Mouse (Mus musculus) E14TG2a.4 (cell line): ENCODE data around the gene Adam22.

Experiments
- CTCF ChIP-seq: conservative IDR thresholded peaks from 2 replicates; pipeline ENCODE4 v1.5.1; 2014; ENCODE audit warnings: low read length
- POU5F1 ChIP-seq: IDR thresholded peaks from 2 replicates; pipeline ENCODE4 v1.6.1; 2014; ENCODE audit warnings: low read length, borderline replicate concordance

- TF ChIP-seq CTCF (no peak), POU5F1 (no peak)
These were observed 312.2 kb downstream of the Adam22 start for GRCm38 (mm10) chr5:8055721-8056129.
